Mouse (Mus musculus) bone marrow, adult 2 months (tissue): ENCODE measurements around the gene Rita1.
A peak's percentile ranks its signal among the peaks of the same experiment; 100 is the strongest.

ENCODE experiments used
- CTCF ChIP-seq: fragments of 200-500 bp; IDR thresholded peaks from 2 replicates; pipeline ENCODE4 v1.5.1; 2011; ENCODE audit warnings: low read length, control low read depth; ENCODE audit not compliant: control insufficient read depth, insufficient read depth
- POLR2A ChIP-seq: fragments of 200-500 bp; IDR thresholded peaks from 2 replicates; pipeline ENCODE4 v1.6.1; 2011; ENCODE audit warnings: low read depth, mild to moderate bottlenecking, control low read depth, low read length, borderline replicate concordance; ENCODE audit not compliant: control insufficient read depth

DNA sequence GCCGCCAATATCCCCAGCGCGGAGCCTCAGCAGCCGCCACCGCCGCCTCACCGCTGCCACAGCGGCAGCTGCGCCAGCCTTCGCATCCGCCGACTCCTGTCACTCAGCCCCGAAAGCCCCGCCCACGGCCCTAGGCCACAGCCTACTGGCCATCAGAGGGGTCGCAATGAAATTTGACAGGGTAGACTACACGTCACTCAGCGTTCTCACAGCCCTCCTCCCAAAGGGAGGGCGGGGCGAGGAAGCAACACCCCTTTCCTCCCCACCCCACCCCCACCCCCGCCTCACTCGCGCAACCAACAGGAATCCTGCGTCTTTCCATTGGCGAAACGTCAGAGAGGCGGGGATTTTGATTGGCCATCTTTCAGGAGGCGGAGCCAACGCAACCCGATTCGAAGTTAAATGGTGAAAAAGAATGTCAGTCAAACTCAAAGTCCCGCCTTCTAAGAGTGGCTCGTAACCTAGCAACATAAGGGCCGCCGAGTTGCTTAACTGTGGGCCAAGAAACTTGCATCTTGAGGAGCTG is 23.8 kb downstream of the Rita1 start, which contains the start of the genes Tpcn1 and Iqcd:
- TF ChIP-seq CTCF, result no peak
- TF ChIP-seq POLR2A, result peak; percentile 99
